Mouse (Mus musculus) midbrain, embryonic 16.5 days (tissue): ENCODE results near the gene Xrra1. TPM values are rescaled to one million over a fixed set of nuclear protein-coding genes. Genes with fewer than 3 reads are reported as not detected.
A peak's percentile ranks its signal among the peaks of the same experiment; 100 is the strongest.
"Not testable (repeated sequence)": the region's sequence is repeated elsewhere in the genome, so short reads cannot be mapped to it uniquely, and the experiment has no call there.

Source experiments
- ATAC-seq: fragments of 200-750 bp; cut with Nextera tagmentation; 2 replicates; pipeline ENCODE4 v1.8.0; 2017; ENCODE audit warnings: moderate TSS enrichment
- H3K27ac ChIP-seq: fragments of 300-500 bp; sonication (generic); 2 replicates; pipeline ENCODE4 v1.5.1; 2014; ENCODE audit warnings: mild to moderate bottlenecking, low read length, mixed read lengths
- H3K27me3 ChIP-seq: fragments of 300-500 bp; sonication (generic); 2 replicates; pipeline ENCODE4 v1.6.1; 2014; ENCODE audit warnings: low read depth, low read length, mixed read lengths; ENCODE audit not compliant: control insufficient read depth, insufficient read depth
- H3K36me3 ChIP-seq: fragments of 300-500 bp; sonication (generic); 2 replicates; pipeline ENCODE4 v1.6.1; 2014; ENCODE audit warnings: mild to moderate bottlenecking, low read length, moderate library complexity, mixed read lengths; ENCODE audit not compliant: control insufficient read depth, insufficient read depth
- H3K4me1 ChIP-seq: fragments of 300-500 bp; sonication (generic); 2 replicates; pipeline ENCODE4 v1.6.1; 2014; ENCODE audit warnings: mild to moderate bottlenecking, low read length, mixed read lengths; ENCODE audit not compliant: control insufficient read depth, insufficient read depth
- H3K4me2 ChIP-seq: fragments of 300-500 bp; sonication (generic); 2 replicates; pipeline ENCODE4 v1.6.1; 2014; ENCODE audit warnings: mild to moderate bottlenecking, low read length, mixed read lengths
- H3K4me3 ChIP-seq: fragments of 300-500 bp; sonication (generic); 2 replicates; pipeline ENCODE4 v1.5.1; 2014; ENCODE audit warnings: low read depth, mild to moderate bottlenecking, low read length, moderate library complexity, mixed read lengths
- H3K9ac ChIP-seq: fragments of 300-500 bp; sonication (generic); 2 replicates; pipeline ENCODE4 v1.6.1; 2014; ENCODE audit warnings: low read depth, low read length, mixed read lengths
- H3K9me3 ChIP-seq: fragments of 300-500 bp; sonication (generic); replicated peaks from 2 replicates; pipeline ENCODE4 v1.6.1; 2014; ENCODE audit warnings: mild to moderate bottlenecking, low read length, mixed read lengths; ENCODE audit not compliant: control insufficient read depth, poor library complexity, severe bottlenecking
- WGBS: fragments of 180-500 bp; shearing (Covaris S2); extraction: QIAGEN DNeasy Blood & Tissue Kit; methylation state at CpG from one replicate; pipeline ENCODE4 v1.1.7; 2014; 5-methylcytosine and 5-hydroxymethylcytosine counted together
- polyA plus RNA-seq: library from polyadenylated mRNA; unstranded; fragments of >200 nt; fragmentation: Nextera tagmentation; extraction: Ambion mirVana; gene quantifications from 2 replicates; pipeline ENCODE4 v1.2.1, GENCODE M21; 2015

The Xrra1 gene
- polyA plus RNA-seq, 1 experiment from 2014 or later, result 1.3 TPM

DNA sequence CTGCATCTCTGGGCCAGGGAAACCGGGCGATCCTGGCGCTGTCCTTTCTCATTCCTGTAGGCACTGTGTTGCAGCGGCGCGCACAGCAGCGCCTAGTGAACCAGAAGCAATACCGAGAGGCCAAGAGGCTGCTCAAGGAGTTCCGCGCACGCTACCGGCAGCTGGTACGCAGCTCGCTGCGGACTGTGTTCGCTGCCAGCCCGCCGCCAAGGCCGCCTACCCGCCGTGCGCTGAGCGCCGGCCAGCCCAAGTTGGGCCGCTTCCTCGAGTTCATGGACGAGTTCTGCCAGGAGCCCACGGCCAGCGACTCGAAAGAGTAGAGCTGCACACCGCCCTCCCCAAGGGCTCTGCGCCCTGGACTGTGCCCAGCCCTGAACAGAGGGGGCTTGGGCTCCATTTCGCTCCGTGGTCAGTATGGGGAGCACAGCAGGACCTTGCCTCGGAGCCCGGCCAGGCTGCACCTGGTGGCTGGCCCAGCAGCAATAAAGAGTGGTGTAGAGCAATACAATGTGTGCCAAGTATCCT is 58.5 kb downstream of the Xrra1 start:
- Histone ChIP-seq H3K36me3 (no peaks in the 10 kb centered on the region), H3K4me3 (peak overlapping the region; percentile 36), H3K9me3 (no peaks in the 10 kb centered on the region), H3K9ac (peak overlapping the region; percentile 60), H3K4me2 (peak overlapping the region; percentile 82), H3K4me1 (peaks cover 12% of the 10 kb centered on the region), H3K27ac (no peak overlapping the region), H3K27me3 (no peaks in the 10 kb centered on the region; the same call in none of the 2 replicates)
- peak; percentile 64 for ATAC-seq
- 1% methylated on average over 33 of the region's 36 CpGs for WGBS

DNA sequence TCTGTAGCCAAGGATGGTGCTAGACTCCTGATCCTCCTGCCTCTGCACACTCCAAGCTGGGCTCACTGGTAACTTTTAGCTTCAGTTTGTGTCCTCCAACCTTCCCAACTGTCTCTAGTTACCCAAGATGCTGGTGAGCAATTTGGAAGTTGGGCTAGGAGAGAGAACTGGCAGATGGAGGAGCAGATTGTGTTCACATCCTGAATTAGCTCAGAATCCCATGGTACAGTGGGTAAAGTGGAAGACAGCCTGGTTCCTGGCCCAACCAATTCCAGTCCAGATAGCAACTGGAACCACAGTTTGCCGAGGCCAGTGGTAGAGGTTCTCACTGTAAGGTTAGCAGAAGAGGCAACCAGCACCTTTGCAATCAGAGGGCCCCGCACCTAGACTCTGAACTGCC is 60.2 kb downstream of the Xrra1 start:
- 96% methylated on average over 2 of the region's 2 CpGs for WGBS

DNA sequence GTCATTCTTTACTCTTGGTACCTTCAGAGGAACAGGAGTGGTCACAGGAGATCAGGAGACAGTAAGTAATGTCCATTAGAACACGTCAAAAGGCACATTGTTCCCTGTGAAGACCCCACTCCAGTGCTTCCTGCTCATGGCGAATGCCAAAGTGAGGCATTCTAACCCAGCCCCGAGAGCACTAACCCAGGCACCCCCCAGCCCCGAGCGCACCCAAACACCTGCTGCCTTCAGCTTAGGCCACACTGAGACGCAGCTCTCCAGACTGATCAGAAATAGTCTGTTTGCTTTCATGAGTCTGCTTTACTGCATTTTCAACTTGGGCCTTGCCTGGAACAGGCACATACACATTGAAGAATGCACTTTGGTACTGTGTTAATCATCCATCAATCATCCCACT is 61.1 kb downstream of the Xrra1 start:
- no peaks in the 10 kb centered on the region; the same call in none of the 2 replicates for H3K27me3 ChIP-seq
- no peak overlapping the region for H3K4me2 ChIP-seq
- no peak for ATAC-seq
- no peaks in the 10 kb centered on the region for H3K9me3 ChIP-seq
- peaks cover 12% of the 10 kb centered on the region for H3K4me1 ChIP-seq
- peaks cover 5% of the 10 kb centered on the region for H3K36me3 ChIP-seq
- WGBS, result 94% methylated on average over 6 of the region's 6 CpGs
- no peak overlapping the region for H3K4me3 ChIP-seq
- H3K27ac ChIP-seq, result no peak overlapping the region
- H3K9ac ChIP-seq, result no peak overlapping the region

More for the DNA sequence above, 60.2 kb downstream of the Xrra1 start:
- Histone ChIP-seq H3K36me3 (no peaks in the 10 kb centered on the region), H3K9me3 (no peaks in the 10 kb centered on the region), H3K4me1 (peaks cover 12% of the 10 kb centered on the region), H3K4me3 (no peak overlapping the region), H3K4me2 (no peak overlapping the region), H3K27me3 (no peaks in the 10 kb centered on the region; the same call in none of the 2 replicates), H3K9ac (no peak overlapping the region), H3K27ac (no peak overlapping the region)
- ATAC-seq, result no peak

DNA sequence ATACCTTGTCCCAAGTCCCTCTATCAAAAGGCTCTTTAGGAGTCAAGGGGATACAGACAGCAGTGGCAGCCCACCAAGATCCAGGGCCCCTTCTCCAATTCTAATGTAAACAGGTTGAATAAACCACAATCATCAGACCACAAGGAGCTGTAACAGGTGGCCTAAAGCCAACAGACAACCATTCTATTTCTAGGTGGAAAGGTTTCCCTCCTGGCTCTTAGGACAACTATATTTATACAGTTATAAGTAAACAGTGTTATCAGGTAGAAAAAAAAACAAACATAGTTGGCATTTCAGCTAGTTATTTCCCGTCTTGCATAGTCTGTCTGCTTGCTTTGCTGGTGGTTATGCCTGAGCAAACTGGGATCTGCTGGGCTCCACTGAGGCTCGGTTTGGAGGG is 61.5 kb downstream of the Xrra1 start:
- Histone ChIP-seq H3K4me2 (no peak overlapping the region), H3K9ac (no peak overlapping the region)
- WGBS, result 94% methylated on average over 2 of the region's 2 CpGs

DNA sequence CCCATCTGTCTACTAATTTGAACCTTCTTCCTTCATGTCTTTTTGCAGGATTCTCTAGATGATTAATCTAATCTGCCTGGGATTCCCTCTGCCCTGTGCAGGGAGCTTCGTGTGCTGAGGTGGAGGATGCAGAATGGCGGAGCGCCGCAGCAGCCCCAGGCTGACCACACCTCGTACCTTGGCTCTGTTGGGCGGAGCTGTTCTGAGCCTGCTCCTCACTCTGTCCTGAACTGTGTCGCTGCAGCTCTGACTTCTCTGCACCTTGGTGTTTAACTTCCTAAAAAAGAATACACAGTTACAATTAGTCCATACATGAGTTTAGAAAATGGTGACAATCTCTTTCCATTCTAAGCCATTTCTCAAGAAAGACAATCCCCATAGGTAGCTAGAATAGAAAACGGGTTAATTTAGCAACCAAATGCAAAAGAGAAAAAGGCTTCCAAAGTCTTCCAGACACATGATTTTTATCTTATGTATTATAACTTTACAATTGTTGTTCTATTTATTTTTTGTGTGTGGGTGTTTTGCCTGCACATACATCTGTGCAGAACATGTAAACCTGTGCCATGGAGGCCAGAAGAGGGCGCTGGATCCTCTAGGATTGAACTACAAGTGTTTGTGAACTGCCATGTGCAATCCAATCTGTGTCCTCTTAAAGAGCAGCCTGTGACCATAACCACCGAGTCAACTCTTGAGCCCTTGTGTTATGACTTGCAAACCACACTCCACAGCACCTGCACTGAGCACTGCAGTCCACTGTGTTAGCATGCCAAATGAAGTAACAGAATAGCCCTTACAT is 68.2 kb downstream of the Xrra1 start:
- H3K9me3 ChIP-seq, result no peaks in the 10 kb centered on the region
- 77% methylated on average over 10 of the region's 10 CpGs for WGBS
- no peak overlapping the region for H3K4me3 ChIP-seq
- no peak overlapping the region for H3K9ac ChIP-seq
- H3K27ac ChIP-seq, result no peak overlapping the region
- no peak for ATAC-seq
- no peak overlapping the region for H3K4me2 ChIP-seq
- H3K27me3 ChIP-seq, result no peaks in the 10 kb centered on the region
- peaks cover 21% of the 10 kb centered on the region for H3K36me3 ChIP-seq
- no peaks in the 10 kb centered on the region for H3K4me1 ChIP-seq

More for the DNA sequence above, 61.5 kb downstream of the Xrra1 start:
- H3K4me3 ChIP-seq, result no peak overlapping the region
- no peak overlapping the region for H3K27ac ChIP-seq
- ATAC-seq, result no peak
- peaks cover 9% of the 10 kb centered on the region for H3K36me3 ChIP-seq
- H3K4me1 ChIP-seq, result peaks cover 12% of the 10 kb centered on the region
- no peaks in the 10 kb centered on the region for H3K9me3 ChIP-seq
- no peaks in the 10 kb centered on the region; the same call in none of the 2 replicates for H3K27me3 ChIP-seq

DNA sequence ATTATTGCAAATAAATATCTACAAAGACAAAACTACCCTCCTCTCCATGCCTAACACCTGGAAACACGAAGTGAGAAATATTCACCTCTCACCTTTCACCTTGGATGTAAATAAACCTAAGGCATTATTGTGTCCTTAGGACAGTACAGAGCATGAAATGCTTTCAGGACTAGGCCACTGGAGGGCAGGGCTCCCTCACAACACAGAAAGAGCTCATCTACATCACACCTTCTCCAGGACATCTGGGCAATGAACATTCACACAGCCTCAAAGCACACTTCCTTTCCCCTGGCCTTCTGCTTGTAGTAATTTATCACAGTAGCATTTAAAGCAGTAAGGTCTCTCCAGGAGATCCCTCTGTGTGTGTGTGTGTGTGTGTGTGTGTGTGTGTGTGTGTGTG is 76.8 kb downstream of the Xrra1 start:
- H3K4me1 ChIP-seq, result no peaks in the 10 kb centered on the region

DNA sequence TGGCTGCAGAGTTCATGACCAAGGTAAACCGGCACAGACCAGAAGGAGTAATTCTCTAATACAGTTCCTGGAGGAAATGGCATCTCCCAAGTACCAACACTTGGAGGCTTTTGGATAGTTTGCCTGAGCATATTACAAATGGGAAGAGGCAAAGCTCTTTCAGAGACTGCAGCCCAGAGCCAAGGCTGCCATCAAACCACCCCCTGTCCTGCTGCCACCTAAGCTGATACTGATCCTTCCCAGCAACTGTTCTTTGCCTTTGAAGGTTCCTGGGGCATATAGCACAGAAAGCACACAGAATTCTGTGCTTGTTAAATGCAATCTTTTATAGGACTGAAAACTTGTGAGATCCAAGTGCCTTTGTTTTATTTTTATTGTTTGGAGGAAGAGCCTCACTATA is 81.8 kb downstream of the Xrra1 start:
- no peak for ATAC-seq
- H3K4me2 ChIP-seq, result no peak overlapping the region
- H3K36me3 ChIP-seq, result peaks cover 17% of the 10 kb centered on the region
- no peak overlapping the region for H3K27ac ChIP-seq
- H3K9me3 ChIP-seq, result no peaks in the 10 kb centered on the region
- no peak overlapping the region for H3K9ac ChIP-seq
- H3K27me3 ChIP-seq, result no peaks in the 10 kb centered on the region
- WGBS, result 95% methylated on average over 1 of the region's 1 CpGs
- no peak overlapping the region for H3K4me3 ChIP-seq
- no peaks in the 10 kb centered on the region for H3K4me1 ChIP-seq

More for the DNA sequence above, 76.8 kb downstream of the Xrra1 start:
- Histone ChIP-seq H3K9ac (no peak overlapping the region), H3K27me3 (no peaks in the 10 kb centered on the region), H3K9me3 (no peaks in the 10 kb centered on the region), H3K4me2 (no peak overlapping the region), H3K36me3 (peaks cover 10% of the 10 kb centered on the region), H3K27ac (no peak overlapping the region), H3K4me3 (no peak overlapping the region)
- WGBS, result 82% methylated on average over 1 of the region's 1 CpGs
- no peak for ATAC-seq

DNA sequence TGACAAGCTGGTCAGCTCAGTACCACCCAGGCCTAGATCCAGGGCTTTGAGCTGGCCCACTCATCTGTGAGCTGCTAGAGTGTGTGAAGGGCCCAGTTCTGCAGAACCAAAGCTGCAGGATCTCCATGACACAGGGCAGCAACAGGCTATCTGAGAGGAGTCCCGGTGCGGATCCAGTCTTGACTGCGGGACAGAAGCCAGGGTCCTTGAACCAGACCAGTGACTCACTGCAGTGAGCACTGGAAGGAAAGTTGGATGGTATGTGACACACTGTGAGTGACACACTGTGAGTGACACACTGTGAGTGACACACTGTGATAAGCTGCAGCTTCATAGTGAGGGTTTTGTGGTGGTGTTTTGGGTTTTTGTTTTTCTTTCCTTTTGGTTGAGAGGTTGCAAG is 85.6 kb downstream of the Xrra1 start:
- H3K4me2 ChIP-seq, result no peak overlapping the region

DNA sequence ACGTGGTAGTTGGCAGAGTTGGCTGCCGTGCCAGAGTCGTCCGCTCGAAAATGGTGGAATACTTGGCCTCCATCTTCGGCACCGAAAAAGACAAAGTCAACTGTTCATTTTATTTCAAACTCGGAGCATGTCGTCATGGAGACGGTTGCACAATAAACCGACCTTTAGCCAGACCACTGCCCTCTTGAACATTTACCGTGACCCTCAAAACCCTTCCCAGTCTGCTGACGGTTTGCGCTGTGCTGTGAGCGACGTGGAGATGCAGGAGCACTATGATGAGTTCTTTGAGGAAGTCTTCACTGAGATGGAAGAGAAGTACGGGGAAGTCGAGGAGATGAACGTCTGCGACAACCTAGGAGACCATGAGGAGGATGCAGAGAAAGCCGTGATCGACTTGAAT is 86.1 kb downstream of the Xrra1 start:
- H3K4me2 ChIP-seq, H3K27me3 ChIP-seq, H3K27ac ChIP-seq, H3K9ac ChIP-seq, H3K4me1 ChIP-seq, ATAC-seq, H3K9me3 ChIP-seq, H3K4me3 ChIP-seq: not testable (repeated sequence)
- H3K36me3 ChIP-seq, result peaks cover 20% of the 10 kb centered on the region
- WGBS, result 94% methylated on average over 22 of the region's 22 CpGs

More for the DNA sequence above, 85.6 kb downstream of the Xrra1 start:
- 97% methylated on average over 3 of the region's 3 CpGs for WGBS
- ATAC-seq, result no peak
- peaks cover 20% of the 10 kb centered on the region for H3K36me3 ChIP-seq
- H3K9ac ChIP-seq, result no peak overlapping the region
- no peaks in the 10 kb centered on the region for H3K27me3 ChIP-seq
- no peaks in the 10 kb centered on the region for H3K9me3 ChIP-seq
- no peak overlapping the region for H3K27ac ChIP-seq
- H3K4me3 ChIP-seq, result no peak overlapping the region
- H3K4me1 ChIP-seq, result no peaks in the 10 kb centered on the region
